In the genomic region with DNA sequence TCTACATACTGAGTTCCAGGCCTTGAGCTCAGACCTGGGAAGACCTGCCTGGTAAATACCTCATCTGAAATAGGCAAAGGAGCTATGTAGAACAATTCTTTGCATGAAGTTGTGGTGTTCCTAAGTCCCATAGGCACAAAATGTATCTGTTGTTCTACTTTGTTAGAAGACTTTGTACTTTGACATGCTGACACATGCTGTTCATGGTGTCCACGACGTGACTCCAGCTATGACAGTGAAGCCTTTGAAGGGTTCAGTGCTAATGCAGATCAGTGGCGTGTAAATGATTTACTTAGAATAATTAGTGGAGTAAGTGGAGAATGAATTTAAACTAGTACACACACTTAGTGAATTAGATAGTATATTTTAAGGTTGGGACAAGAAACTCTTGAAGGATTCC, we compare ENCODE assay signal across 36 mouse cellular contexts. TPM values are rescaled to one million over a fixed set of nuclear protein-coding genes. Genes with fewer than 3 reads are reported as not detected.
DNase-seq lines count a peak whose midpoint lies in the region; ATAC-seq and TF ChIP-seq lines count a peak whose summit lies in the region.
"Had no signal": no experiment of that assay in that cellular context is flagged by ENCODE, and none has a peak within 500 bp of the region (broad histone marks: within the 10 kb centered on the region; RNA-seq: fewer than 3 reads in every experiment).

No protein-coding gene starts in this region.

- 50% methylated on average over 3 of the region's 3 CpGs for WGBS in kidney, adult 2 months
- WGBS in liver, embryonic 15.5 days (ENCODE audit: insufficient replicate concordance): 68% methylated on average over 3 of the region's 3 CpGs
- WGBS in intestine, postnatal 0 days: 50% methylated on average over 3 of the region's 3 CpGs
- 33% methylated on average over 3 of the region's 3 CpGs for WGBS in small intestine, adult 2 months
- WGBS in forebrain, postnatal 0 days: 23% methylated on average over 3 of the region's 3 CpGs

- H3K36me3 ChIP-seq in kidney, adult 2 months (ENCODE audit: control insufficient read depth, insufficient read depth, low read length): no peaks in the 10 kb centered on the region
- H3K36me3 ChIP-seq in liver, embryonic 15.5 days (replicated peaks): 0 out of 2 replicates have a peak, but pooled peaks cover 6% of the 10 kb centered on the region
- no peaks in the 10 kb centered on the region for H3K36me3 ChIP-seq in intestine, postnatal 0 days (ENCODE audit: control insufficient read depth, insufficient read depth)
- H3K36me3 ChIP-seq in small intestine, adult 2 months (ENCODE audit: control insufficient read depth, insufficient read depth, low read length): no peaks in the 10 kb centered on the region
- H3K36me3 ChIP-seq in forebrain, postnatal 0 days (ENCODE audit: insufficient read depth): no peaks in the 10 kb centered on the region
- H3K36me3 ChIP-seq: embryonic facial prominence, embryonic 12.5 days; hindbrain, embryonic 15.5 days; neural tube, embryonic 12.5 days; stomach, embryonic 15.5 days had no signal

- peak; percentile 47; the same call in 1 of the 2 replicates for ATAC-seq in liver, embryonic 15.5 days (ENCODE audit: insufficient read depth)
- peak; percentile 98 for ATAC-seq in intestine, postnatal 0 days
- no peak for ATAC-seq in forebrain, postnatal 0 days
- ATAC-seq: forebrain, embryonic 14.5 days; inflammation-experienced regulatory T-cells, adult 6 months; midbrain, embryonic 16.5 days; Patski had no signal

- no peaks in the 10 kb centered on the region for H3K9me3 ChIP-seq in liver, embryonic 15.5 days (replicated peaks)
- no peaks in the 10 kb centered on the region for H3K9me3 ChIP-seq in intestine, postnatal 0 days (ENCODE audit: control insufficient read depth)
- no peaks in the 10 kb centered on the region for H3K9me3 ChIP-seq in forebrain, postnatal 0 days (ENCODE audit: low read length)
- H3K9me3 ChIP-seq: embryonic facial prominence, embryonic 12.5 days; heart, embryonic 13.5 days; hindbrain, embryonic 15.5 days; limb, embryonic 12.5 days; neural tube, embryonic 12.5 days; stomach, embryonic 15.5 days had no signal

- TF ChIP-seq CTCF in kidney, adult 2 months (conservative IDR thresholded peaks at IDR 0.05; ENCODE audit: insufficient read depth, insufficient read length, low read depth, low read length): no peak
- TF ChIP-seq CTCF in intestine, postnatal 0 days (IDR thresholded peaks at IDR 0.05; ENCODE audit: low read depth): no peak
- no peak for TF ChIP-seq CTCF in small intestine, adult 2 months (IDR thresholded peaks at IDR 0.05; ENCODE audit: extremely low read depth, insufficient read length, insufficient replicate concordance, low read depth, low read length)
- TF ChIP-seq CTCF in forebrain, postnatal 0 days (IDR thresholded peaks at IDR 0.05; ENCODE audit: low read depth): no peak

- H3K27me3 ChIP-seq in kidney, adult 2 months (replicated peaks; ENCODE audit: control insufficient read depth, insufficient read depth, low read length): no peaks in the 10 kb centered on the region
- no peaks in the 10 kb centered on the region for H3K27me3 ChIP-seq in liver, embryonic 15.5 days
- no peaks in the 10 kb centered on the region for H3K27me3 ChIP-seq in intestine, postnatal 0 days (replicated peaks; ENCODE audit: control insufficient read depth, insufficient read depth, low read length)
- no peaks in the 10 kb centered on the region for H3K27me3 ChIP-seq in small intestine, adult 2 months (ENCODE audit: control insufficient read depth, insufficient read depth, low read length)
- no peaks in the 10 kb centered on the region for H3K27me3 ChIP-seq in forebrain, postnatal 0 days (ENCODE audit: insufficient read depth, low read length)
- H3K27me3 ChIP-seq: embryonic facial prominence, embryonic 12.5 days; heart, embryonic 13.5 days; hindbrain, embryonic 15.5 days; limb, embryonic 12.5 days; neural tube, embryonic 12.5 days; Patski; stomach, embryonic 15.5 days had no signal

- peaks cover 10% of the 10 kb centered on the region; the same call in 1 of the 2 replicates for H3K4me1 ChIP-seq in kidney, adult 2 months (ENCODE audit: control insufficient read depth, insufficient read depth, low read length)
- no peaks in the 10 kb centered on the region for H3K4me1 ChIP-seq in liver, embryonic 15.5 days (replicated peaks)
- H3K4me1 ChIP-seq in intestine, postnatal 0 days (replicated peaks; ENCODE audit: control insufficient read depth, insufficient read depth, low read length): peaks cover 2% of the 10 kb centered on the region; the same call in 1 of the 2 replicates
- peaks cover 2% of the 10 kb centered on the region; the same call in 1 of the 2 replicates for H3K4me1 ChIP-seq in small intestine, adult 2 months (ENCODE audit: control insufficient read depth, insufficient read depth, insufficient read length, low read length)
- H3K4me1 ChIP-seq in forebrain, postnatal 0 days (ENCODE audit: insufficient read depth): no peaks in the 10 kb centered on the region
- H3K4me1 ChIP-seq: limb, embryonic 12.5 days; stomach, embryonic 15.5 days had no signal

- DNase-seq in kidney, adult 2 months: peak; percentile 68
- no peak for DNase-seq in kidney, adult 18-20 months
- no peak for DNase-seq in liver
- no peak for DNase-seq in urinary bladder, postnatal 14 days (ENCODE audit: low spot score)
- DNase-seq in forebrain, postnatal 0 days: no peak
- DNase-seq: adrenal gland, postnatal 10 days; cerebellum, adult 11 months; cerebellum, adult 9-10 months; embryo, embryonic 11 days; gastrocnemius, adult 2 months; gastrocnemius, postnatal 36 days; heart, adult 2 months; heart, postnatal 10 days; lung, postnatal 36 days; right cerebral cortex, postnatal 14 days had no signal

- H3K4me3 ChIP-seq in kidney, adult 2 months (ENCODE audit: insufficient read depth, low read depth, low read length): no peak overlapping the region
- H3K4me3 ChIP-seq in liver, embryonic 15.5 days (replicated peaks): no peak overlapping the region
- no peak overlapping the region for H3K4me3 ChIP-seq in intestine, postnatal 0 days (ENCODE audit: low read depth, low read length)
- H3K4me3 ChIP-seq in small intestine, adult 2 months (ENCODE audit: low read depth, low read length): no peak overlapping the region
- H3K4me3 ChIP-seq in forebrain, postnatal 0 days (ENCODE audit: low read depth, low read length): no peak overlapping the region
- H3K4me3 ChIP-seq: embryonic facial prominence, embryonic 12.5 days; gastrocnemius, adult 2 months; heart, adult 2 months; heart, embryonic 13.5 days; hindbrain, embryonic 15.5 days; limb, embryonic 12.5 days; neural tube, embryonic 12.5 days; stomach, embryonic 15.5 days had no signal

- no peak overlapping the region for H3K4me2 ChIP-seq in liver, embryonic 15.5 days
- 0 out of 2 replicates have a peak overlapping the region, but pooled peaks have one; percentile 24 for H3K4me2 ChIP-seq in intestine, postnatal 0 days (replicated peaks; ENCODE audit: low read depth)
- no peak overlapping the region for H3K4me2 ChIP-seq in forebrain, postnatal 0 days (ENCODE audit: low read depth)
- H3K4me2 ChIP-seq: embryonic facial prominence, embryonic 12.5 days; heart, embryonic 13.5 days; hindbrain, embryonic 15.5 days; limb, embryonic 12.5 days; midbrain, embryonic 11.5 days; neural tube, embryonic 12.5 days; stomach, embryonic 15.5 days had no signal

- H3K9ac ChIP-seq in liver, embryonic 15.5 days: no peak overlapping the region
- no peak overlapping the region for H3K9ac ChIP-seq in intestine, postnatal 0 days (ENCODE audit: low read depth, low read length)
- no peak overlapping the region for H3K9ac ChIP-seq in forebrain, postnatal 0 days
- H3K9ac ChIP-seq: embryonic facial prominence, embryonic 12.5 days; heart, embryonic 13.5 days; hindbrain, embryonic 15.5 days; limb, embryonic 12.5 days; liver, embryonic 14.5 days; neural tube, embryonic 12.5 days; stomach, embryonic 15.5 days had no signal

- TF ChIP-seq POLR2A in kidney, adult 2 months (IDR thresholded peaks at IDR 0.05; ENCODE audit: low read depth, low read length): no peak
- no peak for TF ChIP-seq POLR2A in small intestine, adult 2 months (IDR thresholded peaks at IDR 0.05; ENCODE audit: low read depth, low read length)

- H3K27ac ChIP-seq in kidney, adult 2 months (ENCODE audit: insufficient read depth, low read depth, low read length): no peak overlapping the region; the same call in 1 of the 2 replicates
- no peak overlapping the region for H3K27ac ChIP-seq in liver, embryonic 15.5 days (replicated peaks)
- peak overlapping the region; percentile 78 for H3K27ac ChIP-seq in intestine, postnatal 0 days (ENCODE audit: low read depth, low read length)
- H3K27ac ChIP-seq in small intestine, adult 2 months (ENCODE audit: insufficient read depth, low read depth, low read length): peak overlapping the region; percentile 86
- H3K27ac ChIP-seq in forebrain, postnatal 0 days (ENCODE audit: low read depth, low read length): no peak overlapping the region
- H3K27ac ChIP-seq: embryonic facial prominence, embryonic 12.5 days; gastrocnemius, adult 2 months; heart, adult 2 months; heart, embryonic 13.5 days; hindbrain, embryonic 15.5 days; limb, embryonic 12.5 days; liver, embryonic 14.5 days; neural tube, embryonic 12.5 days; stomach, embryonic 15.5 days had no signal

RNA-seq across cellular contexts. Expression of a gene that starts 31.8 kb away (rescaled TPM):
- 18.4 and 32.5 TPM in 2 replicates for polyA plus RNA-seq in kidney, adult 2 months (2012; rRNA removed)
- polyA plus RNA-seq in liver, embryonic 15.5 days (2015; fragmentation: Nextera tagmentation; extraction: Ambion mirVana): 70.3 and 86.2 TPM in 2 replicates
- polyA plus RNA-seq in intestine, postnatal 0 days (2015; fragmentation: Nextera tagmentation; extraction: Ambion mirVana): 378 and 387 TPM in 2 replicates
- polyA plus RNA-seq in small intestine, adult 2 months (2012; rRNA removed): 0.30 and 0.91 TPM in 2 replicates
- total RNA-seq in forebrain, postnatal 0 days (2014; rRNA removed): 375 and 452 TPM in 2 replicates
- polyA plus RNA-seq in forebrain, postnatal 0 days (2015; fragmentation: Nextera tagmentation; extraction: Ambion mirVana): 348 and 440 TPM in 2 replicates

RNA-seq across cellular contexts. Expression of a gene that starts 54.9 kb away (rescaled TPM):
- polyA plus RNA-seq in kidney, adult 2 months (2012; rRNA removed): not detected in 2 replicates
- not detected in 2 replicates for polyA plus RNA-seq in liver, embryonic 15.5 days (2015; fragmentation: Nextera tagmentation; extraction: Ambion mirVana)
- not detected in 2 replicates for polyA plus RNA-seq in intestine, postnatal 0 days (2015; fragmentation: Nextera tagmentation; extraction: Ambion mirVana)
- polyA plus RNA-seq in small intestine, adult 2 months (2012; rRNA removed): not detected in 2 replicates
- total RNA-seq in forebrain, postnatal 0 days (2014; rRNA removed): 1.1 and 4.3 TPM in 2 replicates
- 0.57 and 1.5 TPM in 2 replicates for polyA plus RNA-seq in forebrain, postnatal 0 days (2015; fragmentation: Nextera tagmentation; extraction: Ambion mirVana)
- total RNA-seq: adrenal gland, postnatal 10 days; gastrocnemius, adult 2 months; gastrocnemius, postnatal 36 days; heart, adult 2 months; heart, postnatal 10 days; hematopoietic stem cell, adult 5-6 weeks; layer of hippocampus, adult 18-20 months; layer of hippocampus, postnatal 10 days; megakaryocyte, adult 5-6 weeks; MEL had no signal
- polyA plus RNA-seq: heart, adult 2 months; heart, embryonic 13.5 days; inflammation-experienced regulatory T-cells, adult 6 months; limb, embryonic 12.5 days; liver, embryonic 14.5 days; lung, embryonic 16.5 days; Patski; stomach, embryonic 15.5 days had no signal

Comparison
In these comparisons a context has a peak if more than half of its experiments do, and no peak if none do; other contexts are left out.
1. H3K27ac ChIP-seq: peak in intestine, postnatal 0 days (single experiment) and small intestine, adult 2 months (single experiment); none in kidney, adult 2 months (single experiment), liver, embryonic 15.5 days (single experiment) and forebrain, postnatal 0 days (single experiment).
2. RNA of a gene that starts 31.8 kb away (polyA plus RNA-seq): 378 to 387 TPM in intestine, postnatal 0 days, 348 to 440 TPM in forebrain, postnatal 0 days, 70.3 to 86.2 TPM in liver, embryonic 15.5 days and 18.4 to 32.5 TPM in kidney, adult 2 months; 0.30 to 0.91 TPM in small intestine, adult 2 months; every median in the first group is over 10 times any median in the second.